Mouse (Mus musculus) left cerebral cortex, adult 9 months (tissue): Measurements from ENCODE around the gene Olfr832.
"Not testable (repeated sequence)": the region's sequence is repeated elsewhere in the genome, so short reads cannot be mapped to it uniquely, and the experiment has no call there.

ENCODE experiments used
- DNase-seq, 2 experiments: peaks; one replicate each; pipeline ENCODE4 v3.0.0; 2022; ENCODE audit warnings: low spot score in 2 of 2

Olfr832 gene

GRCm38 (mm10) chr9:18936822-18937221, at the start of gene Olfr832:
TSS of gene Olfr832 (plus strand) at chr9:18937122.
- DNase-seq: not testable (repeated sequence)

GRCm38 (mm10) chr9:18907699-18908098, 29.2 kb upstream of the Olfr832 start:
- not testable (repeated sequence) for DNase-seq

GRCm38 (mm10) chr9:18927921-18928320, 9.0 kb upstream of the Olfr832 start:
- DNase-seq: not testable (repeated sequence)

GRCm38 (mm10) chr9:18962021-18962420, 25.1 kb downstream of the Olfr832 start:
- no peak for DNase-seq

- no peak for DNase-seq
Measured at GRCm38 (mm10) chr9:18987690-18988089, 50.8 kb downstream of the Olfr832 start, which contains the start of gene Olfr834. TSS of gene Olfr834 (plus strand) at chr9:18987990.
